In the genomic region with DNA sequence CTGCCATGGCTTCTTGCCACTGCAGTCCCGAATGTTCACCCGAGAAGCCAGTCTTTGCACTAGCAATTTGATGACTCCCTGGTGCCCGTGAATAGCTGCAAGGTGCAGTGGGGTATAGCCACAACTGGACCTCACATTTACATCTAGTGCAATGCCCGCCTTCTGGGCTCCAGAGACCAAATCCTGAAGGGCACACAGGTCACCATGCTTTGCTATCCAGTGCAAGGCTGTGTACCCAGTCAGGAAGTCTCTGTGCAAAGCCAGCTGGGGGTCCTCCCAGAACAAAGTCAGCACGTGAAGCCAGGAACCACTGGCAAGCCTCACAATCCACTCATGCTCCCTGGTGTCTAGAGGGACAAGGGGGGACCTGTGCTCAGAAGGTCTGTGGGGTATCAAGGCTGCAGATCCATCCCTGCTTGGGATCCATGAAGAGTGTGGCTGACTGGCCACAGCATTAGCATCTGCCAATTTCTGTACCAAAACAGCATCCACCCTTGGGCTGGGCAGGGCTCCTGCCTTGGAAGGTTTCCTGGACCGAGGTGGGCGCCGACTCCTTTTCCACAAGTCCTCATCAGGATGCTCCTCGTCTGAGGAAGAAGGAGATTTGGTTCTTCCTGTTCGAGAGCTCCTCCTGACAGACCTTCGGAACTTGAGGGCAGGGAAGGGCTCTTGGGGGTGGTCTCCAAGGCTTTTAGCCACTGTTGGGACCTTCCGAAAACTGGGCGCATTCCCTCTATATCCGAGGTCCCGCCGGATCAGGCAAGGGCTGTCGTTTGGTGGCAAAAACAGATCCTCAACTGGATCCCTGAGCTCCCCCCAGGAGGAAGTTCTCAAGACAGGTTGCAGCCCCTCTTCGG, we compare ENCODE assay signal across 9 mouse cellular contexts. TPM values are rescaled to one million over a fixed set of nuclear protein-coding genes. Genes with fewer than 3 reads are reported as not detected.
DNase-seq lines count a peak whose midpoint lies in the region; ATAC-seq lines count a peak whose summit lies in the region.
"Had no signal": no experiment of that assay in that cellular context is flagged by ENCODE, and none has a peak within 500 bp of the region (broad histone marks: within the 10 kb centered on the region; RNA-seq: fewer than 3 reads in every experiment).

No protein-coding gene starts in this region.

- H3K9ac ChIP-seq in lung, embryonic 15.5 days = no peak overlapping the region
- H3K9ac ChIP-seq in hindbrain, embryonic 16.5 days (ENCODE audit: low read depth, low read length) = no peak overlapping the region
- H3K9ac ChIP-seq in neural tube, embryonic 15.5 days (replicated peaks) = no peak overlapping the region

- peak overlapping the region; percentile 55; the same call in 1 of the 2 replicates for H3K4me3 ChIP-seq in lung, embryonic 15.5 days
- H3K4me3 ChIP-seq in hindbrain, embryonic 16.5 days (ENCODE audit: low read length) = no peak overlapping the region
- no peak overlapping the region for H3K4me3 ChIP-seq in neural tube, embryonic 15.5 days (replicated peaks)

- H3K4me2 ChIP-seq in lung, embryonic 15.5 days = peak overlapping the region; percentile 88
- H3K4me2 ChIP-seq in hindbrain, embryonic 16.5 days (ENCODE audit: low read length) = peak overlapping the region; percentile 99; the same call in 1 of the 2 replicates
- H3K4me2 ChIP-seq in neural tube, embryonic 15.5 days = 0 out of 2 replicates have a peak overlapping the region, but pooled peaks have one; percentile 99

- WGBS in lung, embryonic 15.5 days = 42% methylated on average over 18 of the region's 18 CpGs
- 42% methylated on average over 18 of the region's 18 CpGs for WGBS in hindbrain, embryonic 16.5 days
- WGBS in neural tube, embryonic 15.5 days = 43% methylated on average over 18 of the region's 18 CpGs

- no peak for ATAC-seq in lung, embryonic 15.5 days (ENCODE audit: borderline replicate concordance, extremely low read depth, low FRiP score, low TSS enrichment)
- no peak for ATAC-seq in hindbrain, embryonic 16.5 days
- ATAC-seq in neural tube, embryonic 15.5 days (ENCODE audit: low FRiP score) = no peak

- H3K9me3 ChIP-seq in lung, embryonic 15.5 days = no peaks in the 10 kb centered on the region
- no peaks in the 10 kb centered on the region for H3K9me3 ChIP-seq in hindbrain, embryonic 16.5 days (ENCODE audit: control insufficient read depth, low read length)
- no peaks in the 10 kb centered on the region for H3K9me3 ChIP-seq in neural tube, embryonic 15.5 days (replicated peaks)

- H3K4me1 ChIP-seq in lung, embryonic 15.5 days = peaks cover 45% of the 10 kb centered on the region
- peaks cover 16% of the 10 kb centered on the region for H3K4me1 ChIP-seq in hindbrain, embryonic 16.5 days (ENCODE audit: control insufficient read depth, insufficient read depth, low read depth, low read length)
- peaks cover 22% of the 10 kb centered on the region for H3K4me1 ChIP-seq in neural tube, embryonic 15.5 days

- H3K36me3 ChIP-seq in lung, embryonic 15.5 days = no peaks in the 10 kb centered on the region
- H3K36me3 ChIP-seq in hindbrain, embryonic 16.5 days (ENCODE audit: control insufficient read depth, insufficient read depth, low read length) = no peaks in the 10 kb centered on the region
- no peaks in the 10 kb centered on the region for H3K36me3 ChIP-seq in neural tube, embryonic 15.5 days

- H3K27ac ChIP-seq in lung, embryonic 15.5 days = no peak overlapping the region
- no peak overlapping the region for H3K27ac ChIP-seq in hindbrain, embryonic 16.5 days (ENCODE audit: low read depth, low read length)
- H3K27ac ChIP-seq in neural tube, embryonic 15.5 days (replicated peaks) = no peak overlapping the region

- peak; percentile 32 to 52 for DNase-seq in cerebellum, postnatal 10 days
- no peak for DNase-seq in cerebellum, postnatal 4 days (ENCODE audit: low spot score in 2 of 2)
- DNase-seq in lung, postnatal 4 days = no peak
- no peak for DNase-seq in thymus, postnatal 10 days (ENCODE audit: low spot score in 2 of 2)
- DNase-seq in urinary bladder, adult 2 months (ENCODE audit: low spot score) = no peak
- DNase-seq: kidney, adult 11 months had no signal

- peaks cover 60% of the 10 kb centered on the region for H3K27me3 ChIP-seq in lung, embryonic 15.5 days
- peaks cover 44% of the 10 kb centered on the region for H3K27me3 ChIP-seq in hindbrain, embryonic 16.5 days (replicated peaks; ENCODE audit: control insufficient read depth, insufficient read depth, low read length)
- peaks cover 66% of the 10 kb centered on the region for H3K27me3 ChIP-seq in neural tube, embryonic 15.5 days (replicated peaks)

RNA-seq across cellular contexts. Expression of a gene that starts 1.8 kb away (rescaled TPM):
- 1.5 and 1.7 TPM in 2 replicates for polyA plus RNA-seq in lung, embryonic 15.5 days (2015; fragmentation: Nextera tagmentation; extraction: Ambion mirVana)
- polyA plus RNA-seq in hindbrain, embryonic 16.5 days (2015; fragmentation: Nextera tagmentation; extraction: Ambion mirVana) = 0.07 TPM in 1 of 2 replicates, not detected in the other
- polyA plus RNA-seq in neural tube, embryonic 15.5 days (2015; fragmentation: Nextera tagmentation; extraction: Ambion mirVana) = 0.34 TPM in 1 of 2 replicates, not detected in the other
- polyA plus RNA-seq in urinary bladder, adult 2 months (2012; rRNA removed) = 2.1 and 2.3 TPM in 2 replicates

RNA-seq across cellular contexts. Expression of a gene that starts 50.2 kb away (rescaled TPM):
- 161 and 168 TPM in 2 replicates for polyA plus RNA-seq in lung, embryonic 15.5 days (2015; fragmentation: Nextera tagmentation; extraction: Ambion mirVana)
- polyA plus RNA-seq in hindbrain, embryonic 16.5 days (2015; fragmentation: Nextera tagmentation; extraction: Ambion mirVana) = 125 and 150 TPM in 2 replicates
- 134 and 140 TPM in 2 replicates for polyA plus RNA-seq in neural tube, embryonic 15.5 days (2015; fragmentation: Nextera tagmentation; extraction: Ambion mirVana)
- 27.9 and 30.9 TPM in 2 replicates for polyA plus RNA-seq in urinary bladder, adult 2 months (2012; rRNA removed)

Comparison
In these comparisons a context has a peak if more than half of its experiments do, and no peak if none do; other contexts are left out.
1. DNase-seq: peak in cerebellum, postnatal 10 days (2 of 2); none in cerebellum, postnatal 4 days (0 of 2), lung, postnatal 4 days (0 of 2), thymus, postnatal 10 days (0 of 2) and urinary bladder, adult 2 months (single experiment).
2. Peak in every context shown above with its lines, with median percentiles within 50 percentile points of each other: H3K4me2 ChIP-seq.